Mouse (Mus musculus) hindbrain, embryonic 14.5 days (tissue): ENCODE measurements at regions not wholly inside any gene's neighbourhood (a gene's known extent, or its start where the extent isn't known, plus 50 kb on each side); places are given as distances from the start of the nearest gene placed in this dataset.

Source experiments
- ATAC-seq: fragments of 200-750 bp; cut with Nextera tagmentation; 2 replicates; pipeline ENCODE4 v1.8.0; 2017; ENCODE audit warnings: moderate number of reproducible peaks, mild to moderate bottlenecking, moderate TSS enrichment, moderate library complexity; ENCODE audit not compliant: low FRiP score
- DNase-seq: peaks from one replicate; pipeline ENCODE4 v3.0.0-alpha.2; 2015; ENCODE audit warnings: low spot score
- H3K27ac ChIP-seq: fragments of 300-500 bp; sonication (generic); 2 replicates; pipeline ENCODE4 v1.5.1; 2014; ENCODE audit warnings: mild to moderate bottlenecking, moderate library complexity
- H3K27me3 ChIP-seq: fragments of 300-500 bp; sonication (generic); 2 replicates; pipeline ENCODE4 v1.6.1; 2014; ENCODE audit warnings: mild to moderate bottlenecking, low read length, mixed read lengths; ENCODE audit not compliant: control insufficient read depth, insufficient read depth
- H3K36me3 ChIP-seq: fragments of 300-500 bp; sonication (generic); replicated peaks from 2 replicates; pipeline ENCODE4 v1.6.1; 2014; ENCODE audit not compliant: control insufficient read depth, insufficient read depth
- H3K4me1 ChIP-seq: fragments of 300-500 bp; sonication (generic); replicated peaks from 2 replicates; pipeline ENCODE4 v1.6.1; 2014; ENCODE audit warnings: antibody characterized with exemption, low read length, mixed read lengths; ENCODE audit not compliant: control insufficient read depth, insufficient read depth
- H3K4me2 ChIP-seq: fragments of 300-500 bp; sonication (generic); replicated peaks from 2 replicates; pipeline ENCODE4 v1.6.1; 2014; ENCODE audit warnings: mild to moderate bottlenecking, moderate library complexity
- H3K4me3 ChIP-seq: fragments of 300-500 bp; sonication (generic); replicated peaks from 2 replicates; pipeline ENCODE4 v1.5.1; 2014; ENCODE audit warnings: mild to moderate bottlenecking, low read length
- H3K9ac ChIP-seq: fragments of 300-500 bp; sonication (generic); 2 replicates; pipeline ENCODE4 v1.6.1; 2014
- H3K9me3 ChIP-seq: fragments of 300-500 bp; sonication (generic); 2 replicates; pipeline ENCODE4 v1.6.1; 2016; ENCODE audit warnings: low read length; ENCODE audit not compliant: control insufficient read depth
- WGBS: fragments of 180-500 bp; shearing (Covaris S2); extraction: QIAGEN DNeasy Blood & Tissue Kit; methylation state at CpG from one replicate; pipeline ENCODE4 v1.1.7; 2014; 5-methylcytosine and 5-hydroxymethylcytosine counted together

DNA sequence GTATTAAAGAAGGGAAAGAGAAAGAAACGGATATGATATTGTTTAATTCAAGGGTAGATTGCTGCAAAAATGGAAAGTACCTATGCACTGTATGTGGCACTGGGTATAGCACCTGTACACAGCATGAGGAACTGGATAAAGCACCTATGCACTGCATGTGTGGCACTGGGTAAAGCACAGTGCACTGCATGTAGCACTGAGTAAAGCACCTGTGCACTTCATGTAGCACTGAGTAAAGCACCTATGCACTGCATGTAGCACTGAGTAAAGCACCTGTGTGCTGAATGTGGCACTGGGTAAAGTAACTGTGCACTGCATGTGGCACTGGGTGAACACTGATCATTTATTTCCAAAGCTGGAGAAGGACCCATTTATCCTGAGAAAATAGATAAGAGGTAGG is 280.2 kb upstream of the Fam49a start:
- DNase-seq = no peak
- no peak; the same call in 1 of the 2 replicates for ATAC-seq
- no peaks in the 10 kb centered on the region for H3K36me3 ChIP-seq
- H3K4me3 ChIP-seq = no peak overlapping the region
- 88% methylated on average over 1 of the region's 1 CpGs for WGBS
- no peak overlapping the region for H3K9ac ChIP-seq
- H3K27ac ChIP-seq = no peak overlapping the region
- H3K4me2 ChIP-seq = no peak overlapping the region
- H3K4me1 ChIP-seq = no peaks in the 10 kb centered on the region
- H3K27me3 ChIP-seq = no peaks in the 10 kb centered on the region
- H3K9me3 ChIP-seq = no peaks in the 10 kb centered on the region

GRCm38 (mm10) chr12:11993513-11993912 is 268.4 kb upstream of the Fam49a start:
- WGBS = 90% methylated on average over 1 of the region's 1 CpGs
- DNase-seq = no peak

GRCm38 (mm10) chr12:11999199-11999598 is 262.7 kb upstream of the Fam49a start:
- H3K4me1 ChIP-seq = no peaks in the 10 kb centered on the region
- no peak overlapping the region for H3K9ac ChIP-seq
- H3K27ac ChIP-seq = no peak overlapping the region
- no peak overlapping the region for H3K4me2 ChIP-seq
- no peaks in the 10 kb centered on the region for H3K9me3 ChIP-seq
- H3K27me3 ChIP-seq = no peaks in the 10 kb centered on the region
- 84% methylated on average over 4 of the region's 4 CpGs for WGBS
- H3K4me3 ChIP-seq = no peak overlapping the region
- no peak for ATAC-seq
- DNase-seq = no peak
- H3K36me3 ChIP-seq = no peaks in the 10 kb centered on the region

More at GRCm38 (mm10) chr12:11993513-11993912, 268.4 kb upstream of the Fam49a start:
- Histone ChIP-seq H3K4me2 (no peak overlapping the region), H3K9ac (no peak overlapping the region), H3K4me1 (no peaks in the 10 kb centered on the region), H3K27me3 (no peaks in the 10 kb centered on the region), H3K36me3 (no peaks in the 10 kb centered on the region), H3K9me3 (no peaks in the 10 kb centered on the region), H3K4me3 (no peak overlapping the region), H3K27ac (no peak overlapping the region)
- ATAC-seq = no peak

DNA sequence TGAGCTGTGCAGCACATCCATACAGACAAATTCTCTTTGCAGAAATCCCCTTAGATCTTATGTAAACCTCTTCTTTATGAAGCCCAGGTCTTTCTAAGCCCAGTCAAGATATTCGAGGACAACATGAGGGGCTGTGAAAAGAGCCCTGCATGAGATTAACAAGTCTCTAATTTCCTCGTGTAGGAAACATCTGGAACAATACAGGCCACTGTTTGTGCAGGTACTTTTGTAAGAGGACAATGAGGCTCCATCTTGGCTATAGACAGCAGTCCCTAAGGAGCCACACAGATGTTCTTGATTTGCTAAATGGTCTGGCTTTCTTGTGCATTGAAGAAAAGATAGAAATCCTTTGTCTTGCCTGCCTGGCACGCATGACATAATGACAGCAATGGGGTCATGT is 259.5 kb upstream of the Fam49a start:
- no peak overlapping the region for H3K4me3 ChIP-seq
- H3K27me3 ChIP-seq = no peaks in the 10 kb centered on the region
- H3K9ac ChIP-seq = no peak overlapping the region
- no peak for ATAC-seq
- no peaks in the 10 kb centered on the region for H3K9me3 ChIP-seq
- H3K27ac ChIP-seq = no peak overlapping the region
- H3K4me1 ChIP-seq = no peaks in the 10 kb centered on the region
- H3K4me2 ChIP-seq = no peak overlapping the region
- no peaks in the 10 kb centered on the region for H3K36me3 ChIP-seq
- no peak for DNase-seq
- 26% methylated on average over 3 of the region's 3 CpGs for WGBS

- no peak overlapping the region for H3K4me2 ChIP-seq
- no peak for ATAC-seq
Observed at GRCm38 (mm10) chr12:12010592-12010991, 251.3 kb upstream of the Fam49a start.

DNA sequence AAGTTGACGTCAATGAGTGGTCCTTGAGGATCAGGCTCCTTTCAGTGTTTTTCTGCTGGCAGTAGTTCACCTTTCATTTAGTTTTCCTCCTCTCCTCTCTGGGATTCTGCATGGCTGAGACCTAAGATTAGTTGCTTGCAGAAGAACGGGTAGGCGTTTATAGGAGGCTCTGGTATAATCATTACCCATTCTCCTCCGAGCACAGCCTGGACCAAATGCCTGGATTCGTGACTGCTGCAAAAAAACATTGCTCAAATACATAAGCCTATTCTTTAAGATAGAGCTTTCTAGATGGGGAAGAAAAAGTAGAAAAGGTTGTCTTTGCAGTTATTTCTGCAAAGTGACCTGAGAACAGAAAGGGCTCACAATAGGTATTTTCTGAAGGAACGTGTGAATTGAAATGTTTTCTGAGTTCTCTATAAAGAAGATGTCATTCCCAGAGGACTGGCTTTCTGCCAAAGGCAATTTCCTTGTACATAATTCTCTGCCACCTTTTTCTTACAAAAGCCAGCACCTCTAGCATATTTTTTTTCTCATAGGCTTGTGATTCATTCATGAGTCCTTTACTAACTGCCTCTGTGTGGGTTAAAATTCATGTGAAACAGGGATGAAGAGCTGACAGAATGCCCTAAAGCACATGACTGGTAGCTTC is 238.0 kb upstream of the Fam49a start:
- DNase-seq = no peak
- H3K4me1 ChIP-seq = no peaks in the 10 kb centered on the region

More at GRCm38 (mm10) chr12:12010592-12010991, 251.3 kb upstream of the Fam49a start:
- no peaks in the 10 kb centered on the region for H3K9me3 ChIP-seq
- no peak overlapping the region for H3K9ac ChIP-seq
- no peak for DNase-seq
- no peak overlapping the region for H3K27ac ChIP-seq
- no peak overlapping the region for H3K4me3 ChIP-seq
- no peaks in the 10 kb centered on the region for H3K27me3 ChIP-seq
- H3K4me1 ChIP-seq = no peaks in the 10 kb centered on the region
- H3K36me3 ChIP-seq = no peaks in the 10 kb centered on the region

DNA sequence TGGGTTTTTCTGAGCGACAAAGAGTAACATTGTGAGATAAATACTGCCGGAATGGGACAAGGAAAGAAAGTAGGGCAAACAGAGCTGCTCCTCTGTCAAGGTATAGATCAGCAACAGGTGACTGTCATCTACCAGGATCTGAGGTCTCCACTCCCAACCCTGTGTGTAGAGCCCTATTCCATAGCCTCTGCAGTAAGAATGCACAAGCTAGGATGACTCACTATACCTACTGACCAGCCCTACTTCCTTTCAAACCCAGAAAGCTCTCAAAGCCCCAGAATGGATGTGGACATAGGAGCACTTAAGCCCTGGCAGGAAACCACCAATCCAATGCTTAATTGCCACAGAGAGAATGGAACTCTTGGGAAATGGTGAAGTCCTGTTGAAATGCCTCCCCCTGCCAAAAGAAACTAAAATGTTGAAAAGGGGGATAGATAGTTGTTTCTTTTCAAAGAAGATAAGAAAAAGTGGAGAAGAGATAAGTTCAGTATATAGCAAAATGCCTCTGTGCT is 231.8 kb upstream of the Fam49a start:
- H3K4me1 ChIP-seq = no peaks in the 10 kb centered on the region
- H3K9me3 ChIP-seq = no peaks in the 10 kb centered on the region
- no peak overlapping the region for H3K27ac ChIP-seq
- no peaks in the 10 kb centered on the region for H3K36me3 ChIP-seq
- DNase-seq (no peak), ATAC-seq (no peak)
- 79% methylated on average over 2 of the region's 2 CpGs for WGBS
- no peak overlapping the region for H3K4me2 ChIP-seq
- no peak overlapping the region for H3K9ac ChIP-seq
- no peak overlapping the region for H3K4me3 ChIP-seq
- H3K27me3 ChIP-seq = no peaks in the 10 kb centered on the region

More for the DNA sequence above, 238.0 kb upstream of the Fam49a start:
- ATAC-seq = no peak
- Histone ChIP-seq H3K9me3 (no peaks in the 10 kb centered on the region), H3K4me3 (no peak overlapping the region), H3K36me3 (no peaks in the 10 kb centered on the region), H3K27me3 (no peaks in the 10 kb centered on the region), H3K4me2 (no peak overlapping the region), H3K27ac (no peak overlapping the region), H3K9ac (no peak overlapping the region)
- 80% methylated on average over 6 of the region's 6 CpGs for WGBS

- no peak overlapping the region for H3K9ac ChIP-seq
- H3K9me3 ChIP-seq = no peaks in the 10 kb centered on the region
- no peak for DNase-seq
- no peaks in the 10 kb centered on the region for H3K36me3 ChIP-seq
- no peaks in the 10 kb centered on the region for H3K4me1 ChIP-seq
- no peak overlapping the region for H3K4me3 ChIP-seq
- no peaks in the 10 kb centered on the region for H3K27me3 ChIP-seq
- no peak overlapping the region for H3K4me2 ChIP-seq
- no peak for ATAC-seq
- no peak overlapping the region for H3K27ac ChIP-seq
Observed at GRCm38 (mm10) chr12:12034521-12034920, 227.4 kb upstream of the Fam49a start.

DNA sequence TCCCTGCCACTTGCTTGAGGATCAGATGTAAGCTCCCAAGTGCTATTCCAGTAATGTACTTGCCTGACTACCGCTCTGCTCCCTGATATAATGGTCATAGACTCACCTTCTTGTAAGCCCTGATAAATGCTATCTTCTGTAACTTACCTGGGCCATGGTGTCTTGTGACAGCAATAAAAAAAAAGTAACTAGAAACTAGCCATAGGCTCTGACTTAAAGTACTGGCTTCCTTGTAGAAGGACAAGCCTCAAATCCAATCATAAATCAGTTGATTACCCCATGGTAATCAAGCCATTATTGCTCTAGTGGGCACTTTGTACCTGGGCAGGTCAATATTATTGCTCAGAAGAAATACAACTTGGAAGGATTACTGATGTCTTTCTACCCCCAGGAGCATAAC is 222.7 kb upstream of the Fam49a start:
- no peak overlapping the region for H3K4me2 ChIP-seq
- no peaks in the 10 kb centered on the region for H3K27me3 ChIP-seq
- H3K4me1 ChIP-seq = no peaks in the 10 kb centered on the region
- 83% methylated on average over 1 of the region's 1 CpGs for WGBS
- H3K27ac ChIP-seq = no peak overlapping the region
- H3K9me3 ChIP-seq = no peaks in the 10 kb centered on the region
- H3K36me3 ChIP-seq = no peaks in the 10 kb centered on the region
- no peak overlapping the region for H3K9ac ChIP-seq
- no peak overlapping the region for H3K4me3 ChIP-seq
- no peak for DNase-seq
- no peak for ATAC-seq

DNA sequence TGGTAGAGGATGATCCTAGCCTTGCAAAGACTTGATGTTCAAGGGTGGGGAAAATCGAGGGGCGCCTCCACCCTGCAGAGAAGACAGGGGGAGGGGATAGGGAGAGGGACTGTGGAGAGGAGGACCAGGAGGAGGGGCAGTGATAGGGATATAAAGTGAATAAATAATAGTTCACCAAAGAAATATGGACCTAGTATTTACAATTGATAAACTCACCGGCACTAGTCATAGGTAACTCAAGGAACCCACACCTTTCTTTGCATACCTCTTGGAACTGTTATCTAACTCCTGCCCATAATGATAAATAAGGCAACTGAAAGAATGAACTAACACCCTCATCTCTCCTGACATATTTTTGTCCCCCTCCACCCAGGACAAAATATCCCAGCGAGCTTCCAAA is 199.7 kb upstream of the Fam49a start:
- DNase-seq (no peak), ATAC-seq (no peak)
- no peak overlapping the region for H3K9ac ChIP-seq
- H3K27me3 ChIP-seq = no peaks in the 10 kb centered on the region
- H3K36me3 ChIP-seq = no peaks in the 10 kb centered on the region
- no peak overlapping the region for H3K27ac ChIP-seq
- H3K4me3 ChIP-seq = no peak overlapping the region
- H3K9me3 ChIP-seq = no peaks in the 10 kb centered on the region
- WGBS = 87% methylated on average over 4 of the region's 4 CpGs
- no peak overlapping the region for H3K4me2 ChIP-seq
- no peaks in the 10 kb centered on the region for H3K4me1 ChIP-seq
